Mouse (Mus musculus) kidney, embryonic 16.5 days (tissue): ENCODE measurements around the gene Pds5b. TPM values are rescaled to one million over a fixed set of nuclear protein-coding genes. Genes with fewer than 3 reads are reported as not detected.

Source experiments
- polyA plus RNA-seq: library from polyadenylated mRNA; unstranded; fragments of >200 nt; fragmentation: Nextera tagmentation; extraction: Ambion mirVana; gene quantifications from 2 replicates; pipeline ENCODE4 v1.2.1, GENCODE M21; 2015

Pds5b gene
- polyA plus RNA-seq, 1 experiment from 2014 or later, result 28.2 TPM

Other genes with a start within 250 kb of the Pds5b start
- not detected in 2 replicates for gene Zar1l, start 155.6 kb upstream of the Pds5b start, polyA plus RNA-seq
- 22.3 and 24.6 TPM in 2 replicates for gene Brca2, start 151.1 kb upstream of the Pds5b start, polyA plus RNA-seq
- 5.8 and 6.4 TPM in 2 replicates for gene N4bp2l1, start 76.6 kb upstream of the Pds5b start, polyA plus RNA-seq
- gene N4bp2l2, start 7.6 kb upstream of the Pds5b start, polyA plus RNA-seq, result 34.0 and 43.6 TPM in 2 replicates